ENCODE assay signal across 13 mouse cellular contexts in the genomic region with DNA sequence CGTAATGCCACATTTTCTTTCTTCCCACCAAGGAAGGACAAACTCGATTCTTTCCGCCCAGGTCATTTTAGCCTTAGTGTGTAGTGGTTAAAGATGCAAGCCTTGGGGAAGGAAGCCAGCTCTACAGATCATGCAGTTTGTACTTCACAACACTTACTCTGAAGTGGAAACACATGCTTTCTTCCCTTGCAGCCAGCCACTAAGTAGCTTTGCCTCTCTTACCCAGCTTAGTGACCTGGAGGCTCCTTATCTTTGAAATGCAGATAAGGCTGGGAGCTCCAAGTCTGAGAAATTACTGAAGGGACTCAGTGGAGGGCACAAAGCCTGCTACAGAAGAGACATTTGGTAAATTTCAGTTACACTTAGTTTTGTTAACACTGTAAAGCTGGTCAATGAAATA. TPM values are rescaled to one million over a fixed set of nuclear protein-coding genes. Genes with fewer than 3 reads are reported as not detected.
DNase-seq lines count a peak whose midpoint lies in the region; ATAC-seq lines count a peak whose summit lies in the region.
"Had no signal": no experiment of that assay in that cellular context is flagged by ENCODE, and none has a peak within 500 bp of the region (broad histone marks: within the 10 kb centered on the region; RNA-seq: fewer than 3 reads in every experiment).

No protein-coding gene starts in this region.

- H3K4me3 ChIP-seq in embryonic facial prominence, embryonic 10.5 days = no peak overlapping the region
- H3K4me3 ChIP-seq in lung, embryonic 16.5 days (ENCODE audit: low read length) = no peak overlapping the region
- no peak overlapping the region for H3K4me3 ChIP-seq in forebrain, embryonic 12.5 days (replicated peaks)
- H3K4me3 ChIP-seq: erythroblast, embryonic 14.5 days; heart, embryonic 15.5 days; layer of hippocampus, adult 2 months; limb, embryonic 13.5 days; myocyte had no signal

- no peaks in the 10 kb centered on the region for H3K9me3 ChIP-seq in embryonic facial prominence, embryonic 10.5 days
- no peaks in the 10 kb centered on the region for H3K9me3 ChIP-seq in lung, embryonic 16.5 days (ENCODE audit: control insufficient read depth, low read length)
- no peaks in the 10 kb centered on the region for H3K9me3 ChIP-seq in forebrain, embryonic 12.5 days
- H3K9me3 ChIP-seq: heart, embryonic 15.5 days; limb, embryonic 13.5 days had no signal

- WGBS in embryonic facial prominence, embryonic 10.5 days = 28% methylated on average over 3 of the region's 3 CpGs
- 16% methylated on average over 3 of the region's 3 CpGs for WGBS in lung, embryonic 16.5 days
- 31% methylated on average over 3 of the region's 3 CpGs for WGBS in forebrain, embryonic 12.5 days

- ATAC-seq in lung, embryonic 16.5 days (ENCODE audit: low read depth) = peak; percentile 87
- ATAC-seq in forebrain, embryonic 12.5 days (ENCODE audit: low FRiP score) = no peak
- ATAC-seq in megakaryocyte progenitor cell, adult 5-6 weeks (replicated peaks; ENCODE audit: poor library complexity) = no peak

- H3K27ac ChIP-seq in embryonic facial prominence, embryonic 10.5 days (replicated peaks) = peak overlapping the region; percentile 61
- peak overlapping the region; percentile 10 for H3K27ac ChIP-seq in lung, embryonic 16.5 days (ENCODE audit: low read length)
- H3K27ac ChIP-seq in forebrain, embryonic 12.5 days = no peak overlapping the region
- H3K27ac ChIP-seq: heart, embryonic 15.5 days; layer of hippocampus, adult 2 months; limb, embryonic 13.5 days had no signal

- no peaks in the 10 kb centered on the region for H3K27me3 ChIP-seq in embryonic facial prominence, embryonic 10.5 days (replicated peaks; ENCODE audit: low read depth, poor library complexity, severe bottlenecking)
- H3K27me3 ChIP-seq in lung, embryonic 16.5 days (ENCODE audit: control insufficient read depth, insufficient read depth, low read depth, low read length) = no peaks in the 10 kb centered on the region
- H3K27me3 ChIP-seq in forebrain, embryonic 12.5 days = no peaks in the 10 kb centered on the region
- H3K27me3 ChIP-seq: heart, embryonic 15.5 days had no signal

- DNase-seq in heart, postnatal 10 days = peak; percentile 15
- DNase-seq in heart, adult 11 months = no peak
- peak; percentile 55 for DNase-seq in NIH3T3 (ENCODE audit: low read depth)
- peak; percentile 15 for DNase-seq in embryonic facial prominence, embryonic 10.5 days (ENCODE audit: low spot score)
- DNase-seq: cerebellum, adult 8-10 months had no signal

- H3K36me3 ChIP-seq in embryonic facial prominence, embryonic 10.5 days (replicated peaks) = no peaks in the 10 kb centered on the region
- no peaks in the 10 kb centered on the region for H3K36me3 ChIP-seq in lung, embryonic 16.5 days (ENCODE audit: control insufficient read depth, insufficient read depth, low read length)
- no peaks in the 10 kb centered on the region for H3K36me3 ChIP-seq in forebrain, embryonic 12.5 days (replicated peaks)
- H3K36me3 ChIP-seq: heart, embryonic 15.5 days; limb, embryonic 13.5 days had no signal

- H3K9ac ChIP-seq in lung, embryonic 16.5 days (ENCODE audit: low read length) = no peak overlapping the region
- no peak overlapping the region for H3K9ac ChIP-seq in forebrain, embryonic 12.5 days
- H3K9ac ChIP-seq: heart, embryonic 15.5 days; limb, embryonic 13.5 days had no signal

- peaks cover 24% of the 10 kb centered on the region for H3K4me1 ChIP-seq in embryonic facial prominence, embryonic 10.5 days
- H3K4me1 ChIP-seq in lung, embryonic 16.5 days (replicated peaks; ENCODE audit: control insufficient read depth, insufficient read depth, low read length) = peaks cover 11% of the 10 kb centered on the region
- H3K4me1 ChIP-seq in forebrain, embryonic 12.5 days = peaks cover 9% of the 10 kb centered on the region

- no peak overlapping the region for H3K4me2 ChIP-seq in lung, embryonic 16.5 days (ENCODE audit: low read depth, low read length)
- no peak overlapping the region for H3K4me2 ChIP-seq in forebrain, embryonic 12.5 days
- H3K4me2 ChIP-seq: heart, embryonic 15.5 days; limb, embryonic 13.5 days had no signal

- intact Hi-C loops in heart, postnatal 10 days (cut with DNase I) = no loop called here

RNA-seq across cellular contexts. Expression of a gene that starts 54.9 kb away (rescaled TPM):
- under 1 TPM; 0.10 to 0.17 TPM for total RNA-seq in heart, postnatal 10 days (2021)
- polyA plus RNA-seq in embryonic facial prominence, embryonic 10.5 days (2016; fragmentation: Nextera tagmentation; extraction: Ambion mirVana) = 4.0 TPM in 2 replicates
- 10.5 and 10.8 TPM in 2 replicates for polyA plus RNA-seq in lung, embryonic 16.5 days (2015; fragmentation: Nextera tagmentation; extraction: Ambion mirVana)
- polyA plus RNA-seq in forebrain, embryonic 12.5 days (2016; fragmentation: Nextera tagmentation; extraction: Ambion mirVana) = 13.1 and 14.4 TPM in 2 replicates
- total RNA-seq in megakaryocyte progenitor cell, adult 5-6 weeks (2015) = not detected in 2 replicates
- 1.5 TPM in 1 of 2 replicates, not detected in the other for total RNA-seq in megakaryocyte progenitor cell, adult 5-6 weeks (2017)
- polyA plus RNA-seq: erythroblast, embryonic 14.5 days had no signal
